Mouse (Mus musculus): ENCODE measurements around the gene Ryr2.

Ryr2 gene

GRCm38 (mm10) chr13:12042891-12043491, 63.8 kb downstream of the Ryr2 start:
- ATAC-seq (ENCODE audit: insufficient number of reproducible peaks, low FRiP score, low TSS enrichment): peak; percentile 82

- no peak for ATAC-seq (ENCODE audit: insufficient number of reproducible peaks, low FRiP score, low TSS enrichment)
These were observed 66.8 kb downstream of the Ryr2 start for GRCm38 (mm10) chr13:12039967-12040366.

DNA sequence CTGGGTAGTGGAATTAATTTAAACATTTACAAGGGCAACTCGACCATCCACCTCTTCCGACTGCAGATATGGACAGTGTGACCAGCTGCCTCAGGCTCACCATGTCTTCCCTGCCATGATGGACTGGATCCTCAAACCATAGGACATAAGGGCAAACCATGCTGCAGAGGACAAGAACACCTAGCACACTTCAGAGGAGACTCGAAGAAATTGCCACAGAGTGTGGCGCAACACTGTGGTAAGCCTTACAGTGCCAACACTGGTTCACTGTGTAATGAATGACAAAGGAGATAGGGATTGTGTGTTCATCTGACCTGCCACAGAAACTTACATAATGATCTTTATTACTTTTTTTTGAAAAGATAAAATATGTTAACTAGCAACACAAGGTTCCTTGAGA, 68.1 kb downstream of the Ryr2 start:
- ATAC-seq (ENCODE audit: insufficient number of reproducible peaks, low FRiP score, low TSS enrichment): no peak

- ATAC-seq (ENCODE audit: insufficient number of reproducible peaks, low FRiP score, low TSS enrichment): no peak
These were observed 69.5 kb downstream of the Ryr2 start for GRCm38 (mm10) chr13:12037241-12037640.

DNA sequence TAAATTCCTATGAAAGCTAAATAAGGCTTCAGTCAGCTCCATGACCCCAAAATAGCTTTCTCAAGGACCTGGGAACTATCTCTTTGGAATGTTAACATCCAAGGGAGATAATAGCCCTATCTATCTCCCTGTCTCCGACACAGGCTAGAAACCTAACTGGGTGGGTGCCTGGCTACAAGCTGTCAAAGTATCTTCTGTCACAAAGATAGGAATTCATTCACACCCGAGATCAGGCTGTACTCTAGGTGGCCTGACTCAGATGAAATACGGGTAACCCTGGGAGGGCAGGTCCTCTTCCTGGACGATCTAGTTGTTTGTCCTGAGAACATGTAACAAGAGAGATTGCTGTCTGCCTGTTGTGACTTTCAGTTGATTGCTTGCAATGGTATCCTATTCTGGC, 69.9 kb downstream of the Ryr2 start:
- ATAC-seq (ENCODE audit: insufficient number of reproducible peaks, low FRiP score, low TSS enrichment): no peak

GRCm38 (mm10) chr13:12033914-12034313, 72.8 kb downstream of the Ryr2 start:
- no peak for ATAC-seq (ENCODE audit: insufficient number of reproducible peaks, low FRiP score, low TSS enrichment)

GRCm38 (mm10) chr13:12033272-12033671, 73.5 kb downstream of the Ryr2 start:
- ATAC-seq (ENCODE audit: insufficient number of reproducible peaks, low FRiP score, low TSS enrichment): no peak

- no peak for ATAC-seq (ENCODE audit: insufficient number of reproducible peaks, low FRiP score, low TSS enrichment)
These were observed 76.9 kb downstream of the Ryr2 start for GRCm38 (mm10) chr13:12029841-12030240.

GRCm38 (mm10) chr13:12029326-12029725, 77.4 kb downstream of the Ryr2 start:
- ATAC-seq (ENCODE audit: insufficient number of reproducible peaks, low FRiP score, low TSS enrichment): no peak

DNA sequence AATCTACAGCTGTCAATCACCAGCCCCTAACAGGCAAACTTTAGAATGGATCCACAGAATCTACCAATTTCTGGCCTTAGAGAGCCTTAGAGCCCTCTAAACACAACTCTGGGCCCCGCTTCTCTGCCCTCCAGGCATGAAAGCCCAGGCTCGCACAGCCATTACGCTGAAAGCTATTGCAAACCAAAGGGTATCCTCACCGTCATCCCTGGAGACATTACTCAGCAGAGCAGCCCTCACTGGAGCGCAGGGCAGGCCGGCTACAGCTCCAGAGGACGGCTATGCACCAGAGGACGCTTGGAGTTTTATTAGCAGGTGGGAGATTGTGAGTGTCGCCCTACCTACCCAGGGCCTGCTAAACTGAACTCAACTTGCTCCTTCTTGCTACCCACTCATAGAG, 88.7 kb downstream of the Ryr2 start:
- ATAC-seq (ENCODE audit: insufficient number of reproducible peaks, low FRiP score, low TSS enrichment): no peak

DNA sequence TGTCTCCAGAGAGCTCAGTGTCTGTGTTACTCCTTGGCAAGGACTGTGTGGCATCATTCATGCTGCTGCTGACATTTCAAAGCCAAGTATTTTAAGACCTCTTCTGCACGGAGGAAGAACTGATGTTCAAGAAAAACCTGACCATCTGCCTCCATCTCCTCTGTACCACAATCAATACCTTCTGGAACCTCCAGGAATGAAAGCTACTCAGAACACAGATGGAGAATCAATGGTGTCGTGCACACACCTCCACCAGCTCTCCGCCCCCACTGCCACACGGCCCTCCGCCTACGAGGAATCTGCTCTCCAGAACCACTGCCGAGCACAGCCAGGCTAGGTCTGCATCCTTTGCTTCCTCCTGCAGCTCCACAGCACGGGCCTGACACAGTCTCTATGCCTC, 92.8 kb downstream of the Ryr2 start:
- peak; percentile 68 for ATAC-seq (ENCODE audit: insufficient number of reproducible peaks, low FRiP score, low TSS enrichment)

GRCm38 (mm10) chr13:12008995-12009689, 97.6 kb downstream of the Ryr2 start:
- no peak for ATAC-seq (ENCODE audit: insufficient number of reproducible peaks, low FRiP score, low TSS enrichment)

DNA sequence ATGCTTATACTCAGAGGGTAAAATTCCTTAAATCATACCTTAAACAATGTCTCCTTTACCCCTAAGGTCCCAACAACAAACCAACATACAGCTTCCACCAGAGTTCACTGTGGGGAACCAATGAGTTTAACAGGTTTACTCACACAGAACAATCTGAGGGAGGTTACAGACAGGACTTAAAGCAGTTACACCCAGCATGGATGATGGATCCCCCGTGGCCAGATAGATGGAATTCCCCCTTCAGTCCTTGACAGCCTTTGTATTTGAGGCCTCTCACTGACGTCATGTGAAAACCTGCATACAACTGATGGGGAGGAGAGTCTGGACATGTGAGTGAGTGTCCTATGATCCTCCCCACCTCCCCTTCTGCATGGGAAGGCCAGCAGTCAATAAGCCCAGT, 99.2 kb downstream of the Ryr2 start:
- no peak for ATAC-seq (ENCODE audit: insufficient number of reproducible peaks, low FRiP score, low TSS enrichment)

DNA sequence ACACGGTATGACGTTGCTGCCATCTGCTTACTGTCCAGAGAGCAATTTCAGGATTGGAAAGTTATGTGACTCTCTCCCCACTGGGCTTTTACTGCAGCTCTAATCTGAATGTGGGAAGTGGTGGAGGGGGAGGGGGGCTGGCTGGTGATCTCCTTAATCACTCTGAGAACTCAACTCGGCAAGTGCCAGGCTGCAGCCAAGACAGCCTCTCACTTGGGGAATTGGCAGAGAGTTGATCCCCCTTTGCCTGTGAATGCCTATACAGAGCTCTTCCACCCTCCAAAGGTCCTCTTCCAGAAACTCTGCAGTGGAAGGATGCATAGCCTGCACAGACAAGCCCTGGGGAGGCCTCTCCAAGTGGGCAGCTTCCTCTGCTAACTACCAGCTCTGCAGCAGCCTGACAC, 104.9 kb downstream of the Ryr2 start:
- ATAC-seq (ENCODE audit: insufficient number of reproducible peaks, low FRiP score, low TSS enrichment): peak; percentile 28; the same call in 1 of the 2 replicates

DNA sequence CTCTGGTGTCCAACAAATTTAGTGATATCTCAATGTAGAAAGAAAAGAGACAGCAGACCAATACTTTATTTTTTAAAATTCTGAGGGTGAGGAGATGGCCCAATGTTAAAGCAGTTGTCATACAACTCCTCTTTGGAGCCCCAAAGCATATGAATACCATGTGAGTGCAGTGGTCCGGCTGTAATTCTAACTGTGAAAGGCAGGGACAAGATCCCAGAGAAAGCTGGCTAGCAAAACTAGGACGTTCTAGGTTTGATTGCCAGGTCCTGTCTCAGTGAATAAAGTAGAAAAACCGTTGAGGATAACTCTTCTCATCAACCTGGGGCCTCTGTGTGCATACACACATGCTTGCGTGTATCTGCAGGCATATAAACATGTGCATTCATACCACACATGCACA, 106.9 kb downstream of the Ryr2 start:
- no peak for ATAC-seq (ENCODE audit: insufficient number of reproducible peaks, low FRiP score, low TSS enrichment)

DNA sequence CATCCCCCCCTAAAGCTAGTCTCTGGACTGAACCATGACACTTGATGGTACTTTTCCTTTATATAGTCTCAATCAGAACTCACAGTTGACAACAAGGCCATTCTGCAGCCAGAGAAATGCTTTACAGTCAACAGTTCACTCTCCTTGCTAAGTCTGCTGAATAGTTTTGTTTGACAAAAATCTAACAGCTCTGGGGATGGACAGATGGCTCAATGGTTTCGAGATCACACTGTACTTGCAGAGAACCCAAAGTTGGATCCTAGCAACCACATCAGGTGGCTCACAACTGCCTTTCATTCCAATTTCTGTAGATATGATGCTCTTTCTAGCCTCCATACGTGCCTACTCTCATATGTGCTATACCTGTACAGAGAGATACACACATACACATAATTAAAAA, 109.4 kb downstream of the Ryr2 start:
- no peak for ATAC-seq (ENCODE audit: insufficient number of reproducible peaks, low FRiP score, low TSS enrichment)

DNA sequence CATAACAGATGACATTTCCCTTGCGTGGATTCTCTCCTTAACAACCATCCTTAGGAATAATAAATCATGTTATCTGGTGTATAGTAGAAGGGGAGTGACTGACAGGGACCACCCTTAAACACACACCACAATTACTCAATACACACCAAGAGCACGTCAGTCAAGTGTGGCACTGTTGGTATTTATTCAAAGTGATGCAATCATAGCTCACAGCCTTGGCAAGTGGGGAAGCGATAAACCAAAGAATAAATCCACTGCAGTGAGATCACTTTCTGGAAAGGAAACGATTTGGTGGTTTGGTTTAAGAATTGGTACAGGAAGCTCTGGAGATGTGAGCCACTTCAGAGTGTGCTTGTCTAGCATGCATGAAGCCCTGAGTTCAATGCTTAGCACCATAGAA, 119.2 kb downstream of the Ryr2 start:
- ATAC-seq (ENCODE audit: insufficient number of reproducible peaks, low FRiP score, low TSS enrichment): no peak

DNA sequence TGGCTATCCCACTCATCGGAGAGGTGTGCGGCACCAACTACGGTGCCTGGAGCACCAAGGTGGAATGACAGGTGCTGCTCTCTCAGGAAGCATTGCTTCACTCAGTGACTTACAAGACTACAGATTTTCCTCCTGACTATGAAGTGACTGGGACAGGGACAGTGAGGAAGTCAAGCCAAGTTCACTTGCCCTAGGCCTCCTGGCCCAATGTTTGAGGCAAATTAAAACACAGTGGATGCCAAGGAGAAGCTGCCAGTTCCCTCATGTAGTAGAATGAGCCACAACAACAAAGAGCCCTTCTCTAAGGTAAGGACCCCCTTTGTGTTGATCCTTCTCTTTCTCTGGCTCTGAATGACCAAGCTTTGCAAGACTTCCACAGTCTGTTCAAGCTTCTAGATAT, 121.7 kb downstream of the Ryr2 start:
- ATAC-seq (ENCODE audit: insufficient number of reproducible peaks, low FRiP score, low TSS enrichment): peak; percentile 57; the same call in 1 of the 2 replicates

DNA sequence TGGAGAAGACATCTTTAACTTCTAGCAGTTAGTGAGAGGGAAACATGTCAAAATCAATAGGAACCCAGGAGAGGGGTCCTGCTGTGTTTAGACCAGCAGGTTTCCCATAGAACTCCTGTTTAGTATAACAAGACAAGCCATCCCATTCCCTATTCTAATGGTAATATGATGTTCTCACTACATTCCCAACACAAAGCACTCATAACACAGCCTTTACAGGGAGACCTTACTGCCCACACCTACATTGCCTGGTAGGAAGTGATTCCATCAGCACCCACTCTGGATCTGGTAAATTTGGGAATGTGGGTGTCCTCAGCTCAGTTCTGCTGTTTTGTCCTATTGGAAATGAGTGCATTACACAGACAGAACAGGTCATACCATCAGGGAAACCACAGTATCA, 127.7 kb downstream of the Ryr2 start:
- ATAC-seq (ENCODE audit: insufficient number of reproducible peaks, low FRiP score, low TSS enrichment): no peak

GRCm38 (mm10) chr13:11978359-11978758, 128.4 kb downstream of the Ryr2 start:
- ATAC-seq (ENCODE audit: insufficient number of reproducible peaks, low FRiP score, low TSS enrichment): no peak

- ATAC-seq (ENCODE audit: insufficient number of reproducible peaks, low FRiP score, low TSS enrichment): 0 out of 2 replicates have a peak, but pooled peaks have one; percentile 4
These were observed 129.1 kb downstream of the Ryr2 start for GRCm38 (mm10) chr13:11977606-11978005.

GRCm38 (mm10) chr13:11964391-11964790, 142.4 kb downstream of the Ryr2 start:
- no peak for ATAC-seq (ENCODE audit: insufficient number of reproducible peaks, low FRiP score, low TSS enrichment)

Measured in cerebellum, adult (tissue).